Mouse (Mus musculus) megakaryocyte, embryonic 14.5 days (primary cell): ENCODE measurements at regions not wholly inside any gene's neighbourhood (a gene's known extent, or its start where the extent isn't known, plus 50 kb on each side); places are given as distances from the start of the nearest gene placed in this dataset.

Experiments used
- FLI1 ChIP-seq: IDR thresholded peaks from 2 replicates; pipeline ENCODE4 v1.6.1; 2012; ENCODE audit warnings: low read length, inconsistent platforms, mixed read lengths
- GATA1 ChIP-seq: IDR thresholded peaks from 3 replicates; pipeline ENCODE4 v1.6.1; 2012; ENCODE audit warnings: mixed read lengths, low read length, inconsistent platforms, borderline replicate concordance

- no peak for TF ChIP-seq GATA1
- TF ChIP-seq FLI1: no peak
Measured at GRCm38 (mm10) chr15:56107719-56108118, 1369.7 kb downstream of the Slc22a22 start.
